Mouse (Mus musculus): Measurements from ENCODE around the gene Raver1. TPM values are rescaled to one million over a fixed set of nuclear protein-coding genes. Genes with fewer than 3 reads are reported as not detected.
A peak's percentile ranks its signal among the peaks of the same experiment; 100 is the strongest.

Gene Raver1
- polyA plus RNA-seq, 1 experiment from 2014 or later = 44.9 TPM

DNA sequence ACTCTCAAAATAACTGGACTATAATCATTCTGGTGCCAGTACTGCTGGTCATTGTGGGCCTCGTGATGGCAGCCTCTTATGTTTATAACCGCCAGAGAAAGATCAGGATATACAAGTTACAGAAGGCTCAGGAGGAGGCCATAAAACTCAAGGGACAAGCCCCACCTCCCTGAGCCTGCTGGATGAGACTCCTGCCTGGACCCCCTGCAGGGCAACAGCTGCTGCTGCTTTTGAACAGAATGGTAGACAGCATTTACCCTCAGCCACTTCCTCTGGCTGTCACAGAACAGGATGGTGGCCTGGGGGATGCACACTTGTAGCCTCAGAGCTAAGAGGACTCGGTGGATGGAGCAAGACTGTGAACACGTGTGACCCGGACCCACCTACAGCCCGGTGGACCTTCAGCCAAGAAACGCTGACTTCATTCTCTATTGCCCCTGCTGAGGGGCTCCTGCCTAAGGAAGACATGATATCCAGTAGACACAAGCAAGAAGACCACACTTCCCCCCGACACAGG, 64.0 kb downstream of the Raver1 start:
- H3K27ac ChIP-seq (replicated peaks in 1 of 2; ENCODE audit: control insufficient read depth in 1 of 2, insufficient read depth in 1 of 2, low read depth in 2 of 2, low read length in 2 of 2) = no peak overlapping the region
- ATAC-seq (ENCODE audit: insufficient number of reproducible peaks, insufficient read depth, low FRiP score, low read depth) = no peak
- H3K4me2 ChIP-seq (ENCODE audit: low read length) = no peak overlapping the region
- H3K9ac ChIP-seq (ENCODE audit: low read length) = no peak overlapping the region
- H3K4me1 ChIP-seq (ENCODE audit: control insufficient read depth in 2 of 2, insufficient read depth in 2 of 2, low read length in 2 of 2) = peaks cover 18 to 30% of the 10 kb centered on the region in 2 experiments
- 0 out of 2 replicates have a peak, but pooled peaks cover 6% of the 10 kb centered on the region for H3K36me3 ChIP-seq (ENCODE audit: control insufficient read depth, insufficient read depth, low read length)
- peaks cover 24% of the 10 kb centered on the region for H3K27me3 ChIP-seq (ENCODE audit: control insufficient read depth, insufficient read depth, low read length)
- 59% methylated on average over 8 of the region's 8 CpGs for WGBS
- no peaks in the 10 kb centered on the region for H3K9me3 ChIP-seq (ENCODE audit: control insufficient read depth, low read length)
- H3K4me3 ChIP-seq (ENCODE audit: control insufficient read depth in 1 of 2, insufficient read depth in 1 of 2, low read depth in 1 of 2, low read length in 2 of 2) = no peak overlapping the region

DNA sequence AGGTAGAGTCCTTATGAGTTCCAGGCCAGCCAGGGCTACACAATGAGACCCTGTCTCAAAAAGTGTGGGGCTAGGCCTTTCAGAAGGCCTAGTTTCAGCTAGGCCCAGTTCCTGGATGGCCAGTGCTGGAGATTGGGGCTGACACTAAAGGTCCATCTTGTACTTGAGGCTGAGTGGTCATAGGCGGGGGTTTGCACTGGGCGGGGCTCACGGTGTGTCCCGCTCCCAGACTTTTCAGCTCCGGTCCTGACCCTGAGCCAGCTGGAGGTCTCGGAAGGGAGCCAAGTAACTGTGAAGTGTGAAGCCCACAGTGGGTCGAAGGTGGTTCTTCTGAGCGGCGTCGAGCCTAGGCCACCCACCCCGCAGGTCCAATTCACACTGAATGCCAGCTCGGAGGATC, 65.0 kb downstream of the Raver1 start:
- Histone ChIP-seq H3K27ac (replicated peaks in 1 of 2; ENCODE audit: control insufficient read depth in 1 of 2, insufficient read depth in 1 of 2, low read depth in 2 of 2, low read length in 2 of 2) (no peak overlapping the region), H3K27me3 (ENCODE audit: control insufficient read depth, insufficient read depth, low read length) (peaks cover 14% of the 10 kb centered on the region), H3K9me3 (ENCODE audit: control insufficient read depth, low read length) (no peaks in the 10 kb centered on the region), H3K36me3 (ENCODE audit: control insufficient read depth, insufficient read depth, low read length) (0 out of 2 replicates have a peak, but pooled peaks cover 6% of the 10 kb centered on the region), H3K4me2 (ENCODE audit: low read length) (no peak overlapping the region), H3K4me1 (ENCODE audit: control insufficient read depth in 2 of 2, insufficient read depth in 2 of 2, low read length in 2 of 2) (peaks cover 16 to 20% of the 10 kb centered on the region in 2 experiments), H3K4me3 (ENCODE audit: control insufficient read depth in 1 of 2, insufficient read depth in 1 of 2, low read depth in 1 of 2, low read length in 2 of 2) (no peak overlapping the region), H3K9ac (ENCODE audit: low read length) (no peak overlapping the region)
- 78% methylated on average over 12 of the region's 12 CpGs for WGBS
- ATAC-seq (ENCODE audit: insufficient number of reproducible peaks, insufficient read depth, low FRiP score, low read depth) = no peak

GRCm38 (mm10) chr9:21025258-21025810, 66.5 kb downstream of the Raver1 start:
- H3K4me3 ChIP-seq (ENCODE audit: control insufficient read depth in 1 of 2, insufficient read depth in 1 of 2, low read depth in 1 of 2, low read length in 2 of 2) = no peak overlapping the region

More at GRCm38 (mm10) chr9:21025258-21025810, 66.5 kb downstream of the Raver1 start:
- no peak for ATAC-seq (ENCODE audit: insufficient number of reproducible peaks, insufficient read depth, low FRiP score, low read depth)
- Histone ChIP-seq H3K27me3 (ENCODE audit: control insufficient read depth, insufficient read depth, low read length) (peaks cover 10% of the 10 kb centered on the region), H3K9me3 (ENCODE audit: control insufficient read depth, low read length) (no peaks in the 10 kb centered on the region), H3K4me2 (ENCODE audit: low read length) (no peak overlapping the region), H3K9ac (ENCODE audit: low read length) (no peak overlapping the region), H3K4me1 (ENCODE audit: control insufficient read depth in 2 of 2, insufficient read depth in 2 of 2, low read length in 2 of 2) (peaks cover 11 to 13% of the 10 kb centered on the region in 2 experiments), H3K36me3 (ENCODE audit: control insufficient read depth, insufficient read depth, low read length) (peaks cover 6% of the 10 kb centered on the region; the same call in 1 of the 2 replicates), H3K27ac (replicated peaks in 1 of 2; ENCODE audit: control insufficient read depth in 1 of 2, insufficient read depth in 1 of 2, low read depth in 2 of 2, low read length in 2 of 2) (no peak overlapping the region)
- 61% methylated on average over 19 of the region's 19 CpGs for WGBS

MicroRNAs within 50 kb of the gene (microRNA counts, 519-probe panel; counts per million panel counts)
- microRNA mmu-miR-1900 = 322 counts per million, percentile 70 among the panel's probes with 10 or more counts

Small RNA genes lying within 50 kb of the gene (microRNA-seq; reads per million reads assigned to microRNA genes)
- gene Mir1900 = not detected
- not detected for gene Mir7082

Other genes starting within 250 kb of the Raver1 start
- gene A230050P20Rik, start 223.4 kb downstream of the Raver1 start, polyA plus RNA-seq (2014; fragmentation: Nextera tagmentation; extraction: Ambion mirVana) = 4.5 and 5.9 TPM in 2 replicates
- gene Angptl6, start 212.3 kb downstream of the Raver1 start, polyA plus RNA-seq (2014; fragmentation: Nextera tagmentation; extraction: Ambion mirVana) = 1.9 and 2.7 TPM in 2 replicates
- gene Ppan, start 203.8 kb downstream of the Raver1 start, polyA plus RNA-seq (2014; fragmentation: Nextera tagmentation; extraction: Ambion mirVana) = 28.2 and 30.0 TPM in 2 replicates
- gene Eif3g, start 193.4 kb downstream of the Raver1 start, polyA plus RNA-seq (2014; fragmentation: Nextera tagmentation; extraction: Ambion mirVana) = 188 and 202 TPM in 2 replicates
- gene Dnmt1, start 132.1 kb downstream of the Raver1 start, polyA plus RNA-seq (2014; fragmentation: Nextera tagmentation; extraction: Ambion mirVana) = 35.2 and 39.4 TPM in 2 replicates
- gene S1pr2, start 115.2 kb downstream of the Raver1 start, polyA plus RNA-seq (2014; fragmentation: Nextera tagmentation; extraction: Ambion mirVana) = 20.1 and 21.5 TPM in 2 replicates
- 151 and 160 TPM in 2 replicates for gene Mrpl4, start 89.3 kb downstream of the Raver1 start, polyA plus RNA-seq (2014; fragmentation: Nextera tagmentation; extraction: Ambion mirVana)
- gene Icam1, start 76.0 kb downstream of the Raver1 start, polyA plus RNA-seq (2014; fragmentation: Nextera tagmentation; extraction: Ambion mirVana) = 13.9 and 14.4 TPM in 2 replicates
- 1.3 and 1.9 TPM in 2 replicates for gene Icam4, start 62.6 kb downstream of the Raver1 start, polyA plus RNA-seq (2014; fragmentation: Nextera tagmentation; extraction: Ambion mirVana)
- gene Icam5, start 59.9 kb downstream of the Raver1 start, polyA plus RNA-seq (2014; fragmentation: Nextera tagmentation; extraction: Ambion mirVana) = 0.08 TPM in 1 of 2 replicates, not detected in the other
- 1.1 TPM in 1 of 2 replicates, not detected in the other for gene Zglp1, start 24.9 kb downstream of the Raver1 start, polyA plus RNA-seq (2014; fragmentation: Nextera tagmentation; extraction: Ambion mirVana)
- 0.12 and 0.49 TPM in 2 replicates for gene Gm49373, start 18.9 kb downstream of the Raver1 start, polyA plus RNA-seq (2014; fragmentation: Nextera tagmentation; extraction: Ambion mirVana)
- 45.1 and 50.8 TPM in 2 replicates for gene Fdx1l, start 18.4 kb downstream of the Raver1 start, polyA plus RNA-seq (2014; fragmentation: Nextera tagmentation; extraction: Ambion mirVana)
- gene Gm38431, start within 50 bp of the Raver1 start, polyA plus RNA-seq (2014; fragmentation: Nextera tagmentation; extraction: Ambion mirVana) = 1.3 and 1.4 TPM in 2 replicates
- 11.2 and 11.9 TPM in 2 replicates for gene Tyk2, start 39.2 kb upstream of the Raver1 start, polyA plus RNA-seq (2014; fragmentation: Nextera tagmentation; extraction: Ambion mirVana)
- 209 and 212 TPM in 2 replicates for gene Cdc37, start 58.0 kb upstream of the Raver1 start, polyA plus RNA-seq (2014; fragmentation: Nextera tagmentation; extraction: Ambion mirVana)
- gene Pde4a, start 73.7 kb upstream of the Raver1 start, polyA plus RNA-seq (2014; fragmentation: Nextera tagmentation; extraction: Ambion mirVana) = 11.0 and 11.8 TPM in 2 replicates
- 31.5 and 32.3 TPM in 2 replicates for gene Keap1, start 147.4 kb upstream of the Raver1 start, polyA plus RNA-seq (2014; fragmentation: Nextera tagmentation; extraction: Ambion mirVana)
- gene S1pr5, start 156.4 kb upstream of the Raver1 start, polyA plus RNA-seq (2014; fragmentation: Nextera tagmentation; extraction: Ambion mirVana) = 0.18 and 0.26 TPM in 2 replicates
- 47.2 and 51.4 TPM in 2 replicates for gene Atg4d, start 173.3 kb upstream of the Raver1 start, polyA plus RNA-seq (2014; fragmentation: Nextera tagmentation; extraction: Ambion mirVana)
- gene Kri1, start 196.0 kb upstream of the Raver1 start, polyA plus RNA-seq (2014; fragmentation: Nextera tagmentation; extraction: Ambion mirVana) = 7.6 and 12.6 TPM in 2 replicates
- gene Cdkn2d, start 199.4 kb upstream of the Raver1 start, polyA plus RNA-seq (2014; fragmentation: Nextera tagmentation; extraction: Ambion mirVana) = 94.7 and 96.9 TPM in 2 replicates
- 0.30 TPM in 1 of 2 replicates, not detected in the other for gene Ap1m2, start 220.3 kb upstream of the Raver1 start, polyA plus RNA-seq (2014; fragmentation: Nextera tagmentation; extraction: Ambion mirVana)
- gene Slc44a2, start 228.7 kb upstream of the Raver1 start, polyA plus RNA-seq (2014; fragmentation: Nextera tagmentation; extraction: Ambion mirVana) = 66.4 and 67.9 TPM in 2 replicates

Data from heart, embryonic 14.5 days (tissue).